13 mouse cellular contexts compared by ENCODE assay signal in the genomic region with DNA sequence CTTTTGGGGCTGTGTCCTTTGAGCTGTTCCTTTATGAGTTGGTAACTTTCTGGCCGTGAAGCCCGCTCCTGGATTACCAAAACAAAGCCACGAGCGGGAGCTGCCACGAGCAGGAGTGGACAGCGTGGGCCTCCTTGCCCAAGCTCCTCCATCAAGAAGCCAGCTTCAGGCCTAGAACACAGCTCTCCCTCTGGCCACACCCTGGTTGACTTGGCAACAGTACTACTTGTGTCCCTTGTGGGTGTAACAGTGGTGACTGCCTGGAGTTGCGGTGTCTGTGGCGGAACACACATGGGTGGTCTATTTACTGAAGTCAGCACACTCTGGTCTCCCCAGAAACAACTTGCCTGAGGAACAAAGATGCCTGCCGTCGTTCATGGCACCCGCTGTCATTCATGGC.
DNase-seq lines count a peak whose midpoint lies in the region; ATAC-seq and TF ChIP-seq lines count a peak whose summit lies in the region.
"Had no signal": no experiment of that assay in that cellular context is flagged by ENCODE, and none has a peak within 500 bp of the region (broad histone marks: within the 10 kb centered on the region; RNA-seq: fewer than 3 reads in every experiment).

No protein-coding gene starts in this region.

- no peaks in the 10 kb centered on the region for H3K9me3 ChIP-seq in hindbrain, embryonic 10.5 days
- H3K9me3 ChIP-seq in hindbrain, embryonic 11.5 days (ENCODE audit: control insufficient read depth, low read length), result no peaks in the 10 kb centered on the region
- H3K9me3 ChIP-seq in midbrain, embryonic 10.5 days (replicated peaks), result no peaks in the 10 kb centered on the region
- no peaks in the 10 kb centered on the region for H3K9me3 ChIP-seq in midbrain, postnatal 0 days (ENCODE audit: low read length)
- no peaks in the 10 kb centered on the region for H3K9me3 ChIP-seq in hindbrain, postnatal 0 days (ENCODE audit: low read length)
- H3K9me3 ChIP-seq in stomach, postnatal 0 days (ENCODE audit: control insufficient read depth, low read length), result no peaks in the 10 kb centered on the region
- H3K9me3 ChIP-seq: liver, embryonic 15.5 days had no signal

- 79% methylated on average over 11 of the region's 11 CpGs for WGBS in hindbrain, embryonic 10.5 days
- WGBS in hindbrain, embryonic 11.5 days, result 78% methylated on average over 11 of the region's 11 CpGs
- 85% methylated on average over 11 of the region's 11 CpGs for WGBS in midbrain, embryonic 10.5 days
- WGBS in midbrain, postnatal 0 days, result 74% methylated on average over 11 of the region's 11 CpGs
- 62% methylated on average over 11 of the region's 11 CpGs for WGBS in hindbrain, postnatal 0 days
- 57% methylated on average over 11 of the region's 11 CpGs for WGBS in stomach, postnatal 0 days

- no peak for TF ChIP-seq EP300 in stomach, postnatal 0 days (optimal IDR thresholded peaks at IDR 0.05)

- H3K9ac ChIP-seq in hindbrain, embryonic 11.5 days (ENCODE audit: low read depth, low read length), result no peak overlapping the region
- H3K9ac ChIP-seq in midbrain, postnatal 0 days (replicated peaks; ENCODE audit: low read length, poor library complexity, severe bottlenecking), result no peak overlapping the region
- H3K9ac ChIP-seq in hindbrain, postnatal 0 days (replicated peaks; ENCODE audit: low read length), result no peak overlapping the region
- H3K9ac ChIP-seq in stomach, postnatal 0 days (ENCODE audit: low read length), result no peak overlapping the region
- H3K9ac ChIP-seq: liver, embryonic 15.5 days had no signal

- ATAC-seq in hindbrain, embryonic 11.5 days (ENCODE audit: low FRiP score), result no peak
- no peak for ATAC-seq in midbrain, postnatal 0 days (ENCODE audit: low FRiP score)
- ATAC-seq in hindbrain, postnatal 0 days, result no peak
- no peak for ATAC-seq in stomach, postnatal 0 days (ENCODE audit: low FRiP score, low TSS enrichment)
- ATAC-seq: forebrain, embryonic 14.5 days had no signal

- TF ChIP-seq CTCF in midbrain, postnatal 0 days (IDR thresholded peaks at IDR 0.05), result no peak
- no peak for TF ChIP-seq CTCF in hindbrain, postnatal 0 days (IDR thresholded peaks at IDR 0.05; ENCODE audit: low read depth)
- no peak for TF ChIP-seq CTCF in stomach, postnatal 0 days (IDR thresholded peaks at IDR 0.05; ENCODE audit: low read depth)

- no peak for DNase-seq in hindbrain, embryonic 10.5 days (ENCODE audit: low spot score)
- no peak for DNase-seq in hindbrain, embryonic 11.5 days (ENCODE audit: low spot score)
- DNase-seq in midbrain, embryonic 10.5 days (ENCODE audit: low spot score), result no peak
- DNase-seq in midbrain, postnatal 0 days (ENCODE audit: low spot score), result no peak
- no peak for DNase-seq in hindbrain, postnatal 0 days (ENCODE audit: low spot score)
- DNase-seq in stomach, postnatal 0 days (ENCODE audit: low spot score), result peak; percentile 27
- DNase-seq in gastrocnemius, adult 18-20 months (ENCODE audit: low spot score), result no peak
- DNase-seq in thymus, postnatal 4 days, result no peak
- DNase-seq: adrenal gland, adult 2 months; spleen, adult 18-20 months; thymus, postnatal 25 days had no signal

- no peak overlapping the region for H3K4me2 ChIP-seq in hindbrain, embryonic 11.5 days (replicated peaks; ENCODE audit: low read depth, low read length)
- H3K4me2 ChIP-seq in midbrain, postnatal 0 days (ENCODE audit: low read depth, low read length, poor library complexity, severe bottlenecking), result no peak overlapping the region
- no peak overlapping the region for H3K4me2 ChIP-seq in hindbrain, postnatal 0 days (ENCODE audit: low read depth, low read length)
- H3K4me2 ChIP-seq in stomach, postnatal 0 days (replicated peaks; ENCODE audit: low read depth), result no peak overlapping the region
- H3K4me2 ChIP-seq: liver, embryonic 15.5 days had no signal

- H3K4me3 ChIP-seq in hindbrain, embryonic 10.5 days, result no peak overlapping the region
- H3K4me3 ChIP-seq in hindbrain, embryonic 11.5 days (ENCODE audit: low read depth, low read length), result no peak overlapping the region
- H3K4me3 ChIP-seq in midbrain, embryonic 10.5 days, result no peak overlapping the region
- H3K4me3 ChIP-seq in midbrain, postnatal 0 days (ENCODE audit: low read depth, low read length), result no peak overlapping the region
- H3K4me3 ChIP-seq in hindbrain, postnatal 0 days (ENCODE audit: low read length), result no peak overlapping the region
- H3K4me3 ChIP-seq in stomach, postnatal 0 days (ENCODE audit: low read depth, low read length), result no peak overlapping the region
- H3K4me3 ChIP-seq: liver, embryonic 15.5 days had no signal

- peak overlapping the region; percentile 71 for H3K27ac ChIP-seq in hindbrain, embryonic 10.5 days
- no peak overlapping the region for H3K27ac ChIP-seq in hindbrain, embryonic 11.5 days (ENCODE audit: low read depth, low read length)
- H3K27ac ChIP-seq in midbrain, embryonic 10.5 days (replicated peaks), result peak overlapping the region; percentile 63; the same call in 1 of the 2 replicates
- H3K27ac ChIP-seq in midbrain, postnatal 0 days (ENCODE audit: low read depth, low read length), result no peak overlapping the region
- 0 out of 2 replicates have a peak overlapping the region, but pooled peaks have one; percentile 7 for H3K27ac ChIP-seq in hindbrain, postnatal 0 days
- no peak overlapping the region for H3K27ac ChIP-seq in stomach, postnatal 0 days (replicated peaks)
- H3K27ac ChIP-seq: liver, embryonic 15.5 days had no signal

- H3K4me1 ChIP-seq in hindbrain, embryonic 10.5 days (replicated peaks), result peaks cover 59% of the 10 kb centered on the region
- H3K4me1 ChIP-seq in hindbrain, embryonic 11.5 days (replicated peaks; ENCODE audit: control insufficient read depth, insufficient read depth, low read length), result no peaks in the 10 kb centered on the region; the same call in 1 of the 2 replicates
- H3K4me1 ChIP-seq in midbrain, embryonic 10.5 days, result peaks cover 53% of the 10 kb centered on the region
- peaks cover 3% of the 10 kb centered on the region; the same call in 1 of the 2 replicates for H3K4me1 ChIP-seq in midbrain, postnatal 0 days (ENCODE audit: insufficient read depth, low read length)
- peaks cover 8% of the 10 kb centered on the region for H3K4me1 ChIP-seq in hindbrain, postnatal 0 days (ENCODE audit: insufficient read depth, low read length)
- H3K4me1 ChIP-seq in stomach, postnatal 0 days (replicated peaks; ENCODE audit: control insufficient read depth, insufficient read depth), result 0 out of 2 replicates have a peak, but pooled peaks cover 2% of the 10 kb centered on the region
- H3K4me1 ChIP-seq: liver, embryonic 15.5 days had no signal

- no peaks in the 10 kb centered on the region for H3K36me3 ChIP-seq in hindbrain, embryonic 10.5 days
- H3K36me3 ChIP-seq in hindbrain, embryonic 11.5 days (ENCODE audit: control insufficient read depth, insufficient read depth, low read length), result no peaks in the 10 kb centered on the region
- no peaks in the 10 kb centered on the region for H3K36me3 ChIP-seq in midbrain, embryonic 10.5 days
- no peaks in the 10 kb centered on the region for H3K36me3 ChIP-seq in midbrain, postnatal 0 days (ENCODE audit: insufficient read depth, low read length)
- no peaks in the 10 kb centered on the region for H3K36me3 ChIP-seq in hindbrain, postnatal 0 days (ENCODE audit: insufficient read depth, low read length)
- no peaks in the 10 kb centered on the region for H3K36me3 ChIP-seq in stomach, postnatal 0 days (ENCODE audit: control insufficient read depth, insufficient read depth, low read length)
- H3K36me3 ChIP-seq: liver, embryonic 15.5 days had no signal

- no peaks in the 10 kb centered on the region for H3K27me3 ChIP-seq in hindbrain, embryonic 10.5 days (ENCODE audit: insufficient read depth, poor library complexity, severe bottlenecking)
- no peaks in the 10 kb centered on the region for H3K27me3 ChIP-seq in hindbrain, embryonic 11.5 days (ENCODE audit: control insufficient read depth, insufficient read depth, low read length)
- H3K27me3 ChIP-seq in midbrain, embryonic 10.5 days (ENCODE audit: low read depth, poor library complexity, severe bottlenecking), result peaks cover 14% of the 10 kb centered on the region
- no peaks in the 10 kb centered on the region for H3K27me3 ChIP-seq in midbrain, postnatal 0 days (ENCODE audit: insufficient read depth, low read length)
- no peaks in the 10 kb centered on the region for H3K27me3 ChIP-seq in hindbrain, postnatal 0 days (ENCODE audit: insufficient read depth, low read length)
- no peaks in the 10 kb centered on the region for H3K27me3 ChIP-seq in stomach, postnatal 0 days (ENCODE audit: control insufficient read depth, insufficient read depth, low read length)
- H3K27me3 ChIP-seq: liver, embryonic 15.5 days had no signal

Comparison
In these comparisons a context has a peak if more than half of its experiments do, and no peak if none do; other contexts are left out.
1. H3K27ac ChIP-seq: peak in hindbrain, embryonic 10.5 days (single experiment), midbrain, embryonic 10.5 days (single experiment) and hindbrain, postnatal 0 days (single experiment); none in hindbrain, embryonic 11.5 days (single experiment), midbrain, postnatal 0 days (single experiment) and stomach, postnatal 0 days (single experiment).